Mouse (Mus musculus) cortical plate, adult 2 months (tissue): ENCODE results near the gene Galnt2. TPM values are rescaled to one million over a fixed set of nuclear protein-coding genes. Genes with fewer than 3 reads are reported as not detected.

Experiments used
- H3K27ac ChIP-seq: fragments of 200-500 bp; 2 replicates; pipeline ENCODE4 v1.5.1; 2012; ENCODE audit warnings: low read length, control low read depth, inconsistent platforms; ENCODE audit not compliant: insufficient read depth
- H3K4me1 ChIP-seq: fragments of 200-500 bp; 2 replicates; pipeline ENCODE4 v1.6.1; 2011; ENCODE audit warnings: low read length; ENCODE audit not compliant: control insufficient read depth, insufficient read depth
- H3K4me3 ChIP-seq: fragments of 200-500 bp; 2 replicates; pipeline ENCODE4 v1.5.1; 2011; ENCODE audit warnings: mild to moderate bottlenecking, low read length, control low read depth; ENCODE audit not compliant: insufficient read depth
- CTCF ChIP-seq: fragments of 200-500 bp; IDR thresholded peaks from 2 replicates; pipeline ENCODE4 v1.5.1; 2011; ENCODE audit warnings: mild to moderate bottlenecking, control low read depth, low read length; ENCODE audit not compliant: insufficient read depth; ENCODE audit errors: extremely low read depth
- POLR2A ChIP-seq: fragments of 200-500 bp; IDR thresholded peaks from 2 replicates; pipeline ENCODE4 v1.6.1; 2011; ENCODE audit warnings: mild to moderate bottlenecking, low read length, control low read depth; ENCODE audit not compliant: insufficient read depth; ENCODE audit errors: extremely low read depth
- polyA plus RNA-seq: library from polyadenylated mRNA; depleted of rRNA; stranded (reverse); fragments of >200 nt; gene quantifications from 2 replicates; pipeline ENCODE4 v1.2.3, GENCODE M21; 2012

Galnt2 gene
- polyA plus RNA-seq, 1 experiment: 25.3 TPM

GRCm38 (mm10) chr8:124373753-124374152 is 142.6 kb downstream of the Galnt2 start:
- Histone ChIP-seq H3K4me1 (peaks cover 19% of the 10 kb centered on the region), H3K27ac (no peak overlapping the region), H3K4me3 (no peak overlapping the region)
- TF ChIP-seq CTCF: no peak
- no peak for TF ChIP-seq POLR2A

- Histone ChIP-seq H3K4me3 (no peak overlapping the region), H3K27ac (peak overlapping the region; percentile 82), H3K4me1 (peaks cover 19% of the 10 kb centered on the region)
- TF ChIP-seq POLR2A (no peak), CTCF (no peak)
These were observed 144.0 kb downstream of the Galnt2 start for GRCm38 (mm10) chr8:124375168-124375567.

GRCm38 (mm10) chr8:124375727-124376126 is 144.5 kb downstream of the Galnt2 start:
- Histone ChIP-seq H3K27ac (peak overlapping the region; percentile 82), H3K4me3 (no peak overlapping the region), H3K4me1 (peaks cover 16% of the 10 kb centered on the region)
- no peak for TF ChIP-seq POLR2A
- no peak for TF ChIP-seq CTCF

GRCm38 (mm10) chr8:124376406-124376805 is 145.2 kb downstream of the Galnt2 start:
- no peak overlapping the region for H3K4me3 ChIP-seq
- H3K4me1 ChIP-seq: peaks cover 15% of the 10 kb centered on the region
- no peak overlapping the region for H3K27ac ChIP-seq
- TF ChIP-seq POLR2A (no peak), CTCF (no peak)

- peaks cover 17% of the 10 kb centered on the region for H3K4me1 ChIP-seq
- no peak overlapping the region for H3K27ac ChIP-seq
- no peak overlapping the region for H3K4me3 ChIP-seq
- TF ChIP-seq POLR2A (no peak), CTCF (no peak)
These were observed 148.1 kb downstream of the Galnt2 start for GRCm38 (mm10) chr8:124379289-124379688.

- no peak overlapping the region for H3K4me3 ChIP-seq
- TF ChIP-seq CTCF: no peak
- peak; percentile 57; the same call in 1 of the 2 replicates for TF ChIP-seq POLR2A
- peaks cover 14% of the 10 kb centered on the region for H3K4me1 ChIP-seq
- H3K27ac ChIP-seq: no peak overlapping the region
These were observed 151.0 kb downstream of the Galnt2 start for GRCm38 (mm10) chr8:124382235-124382634.

GRCm38 (mm10) chr8:124384336-124384735 is 153.1 kb downstream of the Galnt2 start:
- H3K4me3 ChIP-seq: no peak overlapping the region
- no peak for TF ChIP-seq CTCF
- TF ChIP-seq POLR2A: no peak
- peak overlapping the region; percentile 15; the same call in 1 of the 2 replicates for H3K27ac ChIP-seq
- H3K4me1 ChIP-seq: peaks cover 21% of the 10 kb centered on the region

GRCm38 (mm10) chr8:124386225-124386899 is 155.2 kb downstream of the Galnt2 start:
- H3K4me1 ChIP-seq: peaks cover 27% of the 10 kb centered on the region
- peak overlapping the region; percentile 11 for H3K27ac ChIP-seq
- no peak overlapping the region for H3K4me3 ChIP-seq
- TF ChIP-seq CTCF: no peak
- no peak for TF ChIP-seq POLR2A

GRCm38 (mm10) chr8:124389495-124389894 is 158.3 kb downstream of the Galnt2 start:
- no peak overlapping the region for H3K4me3 ChIP-seq
- H3K27ac ChIP-seq: peak overlapping the region; percentile 87
- TF ChIP-seq POLR2A (0 out of 2 replicates have a peak, but pooled peaks have one; percentile 45), CTCF (no peak)
- peaks cover 40% of the 10 kb centered on the region for H3K4me1 ChIP-seq

- no peak overlapping the region for H3K4me3 ChIP-seq
- H3K4me1 ChIP-seq: peaks cover 32% of the 10 kb centered on the region
- TF ChIP-seq POLR2A (no peak), CTCF (no peak)
- H3K27ac ChIP-seq: peak overlapping the region; percentile 79
These were observed 160.0 kb downstream of the Galnt2 start for GRCm38 (mm10) chr8:124391191-124391590.
